ENCODE assay signal across 8 mouse cellular contexts in genomic region chr10:116260658-116261433, GRCm38 (mm10). TPM values are rescaled to one million over a fixed set of nuclear protein-coding genes. Genes with fewer than 3 reads are reported as not detected.
A peak's percentile ranks its signal among the peaks of the same experiment; 100 is the strongest.
DNase-seq lines count a peak whose midpoint lies in the region; ATAC-seq lines count a peak whose summit lies in the region.

No protein-coding gene starts in this region.

- no peak overlapping the region for H3K9ac ChIP-seq in neural tube, embryonic 14.5 days (replicated peaks; ENCODE audit: low read depth, low read length)

- WGBS in neural tube, embryonic 14.5 days: 73% methylated on average over 13 of the region's 13 CpGs

- no peak overlapping the region for H3K4me3 ChIP-seq in neural tube, embryonic 14.5 days (ENCODE audit: low read depth, low read length)

- DNase-seq in cerebellum, postnatal 25 days: peak; percentile 21 to 33
- no peak for DNase-seq in cerebellum, adult 11-12 months
- DNase-seq in ovary, postnatal 36 days (ENCODE audit: low spot score): peak; percentile 42
- no peak for DNase-seq in ovary, postnatal 14 days (ENCODE audit: low spot score)
- peak; percentile 81 to 82 for DNase-seq in heart, adult 18-20 months
- peak; percentile 59 to 74 for DNase-seq in kidney, postnatal 25 days

- no peaks in the 10 kb centered on the region for H3K9me3 ChIP-seq in neural tube, embryonic 14.5 days (ENCODE audit: control insufficient read depth, low read length)

- H3K4me1 ChIP-seq in neural tube, embryonic 14.5 days (ENCODE audit: control insufficient read depth, insufficient read depth, low read length): no peaks in the 10 kb centered on the region

- H3K36me3 ChIP-seq in neural tube, embryonic 14.5 days (ENCODE audit: control insufficient read depth, insufficient read depth, low read length): no peaks in the 10 kb centered on the region

- H3K27ac ChIP-seq in neural tube, embryonic 14.5 days (ENCODE audit: low read depth, low read length): peak overlapping the region; percentile 18; the same call in 1 of the 2 replicates

- no peak for ATAC-seq in neural tube, embryonic 14.5 days (ENCODE audit: low read depth)
- ATAC-seq in CD4-positive, CD25-positive, alpha-beta regulatory T cell, adult 4 months: no peak

- H3K27me3 ChIP-seq in neural tube, embryonic 14.5 days (ENCODE audit: control insufficient read depth, insufficient read depth, low read length): no peaks in the 10 kb centered on the region

- no peak overlapping the region for H3K4me2 ChIP-seq in neural tube, embryonic 14.5 days (ENCODE audit: low read depth, low read length)

RNA-seq across cellular contexts. Expression of gene Ptprb, which starts 14.5 kb away (rescaled TPM):
- 10 to 100 TPM; 53.8 to 58.0 TPM for total RNA-seq in heart, adult 18-20 months (2021)
- polyA plus RNA-seq in neural tube, embryonic 14.5 days (2014; fragmentation: Nextera tagmentation; extraction: Ambion mirVana): 3.1 and 4.0 TPM in 2 replicates
- polyA plus RNA-seq in CD4-positive, CD25-positive, alpha-beta regulatory T cell, adult 4 months (2017; shearing (Covaris generic)): not detected

Comparison
In these comparisons a context has a peak if more than half of its experiments do, and no peak if none do; other contexts are left out.
1. DNase-seq: peak in cerebellum, postnatal 25 days (2 of 2), ovary, postnatal 36 days (single experiment), heart, adult 18-20 months (2 of 2) and kidney, postnatal 25 days (2 of 2); none in cerebellum, adult 11-12 months (single experiment) and ovary, postnatal 14 days (single experiment).